Mouse (Mus musculus): ENCODE results near the gene Hist1h4b. TPM values are rescaled to one million over a fixed set of nuclear protein-coding genes. Genes with fewer than 3 reads are reported as not detected.
"Not testable (repeated sequence)": the region's sequence is repeated elsewhere in the genome, so short reads cannot be mapped to it uniquely, and the experiment has no call there.

Gene Hist1h4b
- 2.5 and 3.3 TPM in 2 replicates for polyA plus RNA-seq (2014; fragmentation: Nextera tagmentation; extraction: Ambion mirVana)

DNA sequence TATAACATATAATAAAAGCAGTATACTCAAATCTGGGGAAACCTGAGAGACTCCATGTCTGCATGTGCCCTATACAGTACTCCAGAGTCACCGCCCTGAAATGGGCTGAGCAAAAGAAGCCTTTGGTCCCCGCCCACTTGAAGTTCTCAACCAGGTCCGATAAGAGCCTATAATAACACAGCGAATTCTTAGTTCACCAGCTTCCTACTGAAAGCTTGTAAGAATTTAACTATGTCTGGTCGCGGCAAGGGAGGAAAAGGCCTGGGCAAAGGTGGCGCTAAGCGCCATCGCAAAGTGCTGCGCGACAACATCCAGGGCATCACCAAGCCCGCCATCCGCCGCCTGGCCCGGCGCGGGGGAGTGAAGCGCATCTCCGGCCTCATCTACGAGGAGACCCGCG, at the start of gene Hist1h4b:
Hist1h4b (plus strand) TSS at position 224 of the 400 bp plus-strand sequence.
- no peaks in the 10 kb centered on the region for H3K36me3 ChIP-seq (ENCODE audit: control insufficient read depth, insufficient read depth, low read length)
- no peaks in the 10 kb centered on the region for H3K27me3 ChIP-seq (ENCODE audit: control insufficient read depth, insufficient read depth, low read length)
- H3K9ac ChIP-seq (replicated peaks; ENCODE audit: low read depth, low read length): peak within 1 kb of the TSS; percentile 40; the same call in 1 of the 2 replicates
- no peaks in the 10 kb centered on the region for H3K9me3 ChIP-seq (ENCODE audit: control insufficient read depth, low read depth, low read length)
- H3K4me2 ChIP-seq (replicated peaks; ENCODE audit: low read depth, low read length): peak within 1 kb of the TSS; percentile 70
- peaks cover 13% of the 10 kb centered on the region for H3K4me1 ChIP-seq (ENCODE audit: control insufficient read depth, insufficient read depth, low read length)
- 0% methylated on average over 17 of the region's 22 CpGs for WGBS
- peak within 1 kb of the TSS; percentile 92 for H3K27ac ChIP-seq (ENCODE audit: low read length)
- H3K4me3 ChIP-seq (ENCODE audit: low read depth, low read length): peak within 1 kb of the TSS; percentile 39
- ATAC-seq (ENCODE audit: insufficient number of reproducible peaks, insufficient read depth, low FRiP score, low read depth): peak; percentile 71

DNA sequence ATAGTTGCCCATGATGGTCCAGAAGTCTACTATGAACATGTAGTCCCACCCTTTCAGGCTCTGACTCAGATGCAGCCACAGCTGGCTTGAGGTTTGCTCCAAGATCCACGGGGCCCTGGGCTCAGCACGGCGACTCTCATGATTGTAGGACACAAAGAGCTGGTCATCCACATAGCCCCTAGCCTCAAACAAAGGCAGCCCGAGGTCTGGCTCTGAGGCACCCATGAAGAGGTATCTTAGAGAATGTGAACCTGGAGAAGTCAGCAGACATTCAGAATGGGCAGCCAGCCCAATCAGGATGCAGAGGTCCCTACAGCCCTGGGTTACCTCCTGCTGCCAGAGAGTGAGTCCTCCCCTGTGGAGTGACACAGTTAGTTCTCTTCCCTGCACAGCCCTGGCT, 48.8 kb upstream of the Hist1h4b start:
- 80% methylated on average over 4 of the region's 4 CpGs for WGBS
- Histone ChIP-seq H3K4me1 (ENCODE audit: control insufficient read depth, insufficient read depth, low read length) (no peaks in the 10 kb centered on the region), H3K36me3 (ENCODE audit: control insufficient read depth, insufficient read depth, low read length) (no peaks in the 10 kb centered on the region), H3K9ac (replicated peaks; ENCODE audit: low read depth, low read length) (no peak overlapping the region), H3K27me3 (ENCODE audit: control insufficient read depth, insufficient read depth, low read length) (no peaks in the 10 kb centered on the region), H3K27ac (ENCODE audit: low read length) (no peak overlapping the region), H3K9me3 (ENCODE audit: control insufficient read depth, low read depth, low read length) (no peaks in the 10 kb centered on the region), H3K4me3 (ENCODE audit: low read depth, low read length) (no peak overlapping the region), H3K4me2 (replicated peaks; ENCODE audit: low read depth, low read length) (no peak overlapping the region)
- no peak for ATAC-seq (ENCODE audit: insufficient number of reproducible peaks, insufficient read depth, low FRiP score, low read depth)

DNA sequence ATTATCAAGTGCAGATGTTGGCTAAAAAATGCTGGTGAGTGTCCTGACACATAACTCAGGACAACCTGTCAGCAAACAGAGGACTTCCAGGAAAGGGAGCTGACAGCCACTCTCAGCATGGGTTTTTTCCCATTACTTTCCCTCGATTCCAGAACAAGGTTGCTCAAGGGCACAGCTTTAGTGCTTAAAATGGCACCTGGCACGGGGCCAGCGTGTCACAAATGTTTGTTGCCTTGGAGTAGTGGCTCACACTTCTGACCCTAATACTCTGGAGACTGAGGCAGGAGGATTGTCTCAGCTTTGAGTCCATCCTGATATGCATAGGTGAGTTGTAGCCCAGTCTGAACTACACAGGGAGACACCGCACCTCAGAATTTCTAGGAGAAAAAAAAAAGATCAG, 48.2 kb upstream of the Hist1h4b start:
- Histone ChIP-seq H3K4me2 (replicated peaks; ENCODE audit: low read depth, low read length) (no peak overlapping the region), H3K36me3 (ENCODE audit: control insufficient read depth, insufficient read depth, low read length) (no peaks in the 10 kb centered on the region), H3K4me3 (ENCODE audit: low read depth, low read length) (no peak overlapping the region), H3K4me1 (ENCODE audit: control insufficient read depth, insufficient read depth, low read length) (no peaks in the 10 kb centered on the region), H3K27ac (ENCODE audit: low read length) (no peak overlapping the region), H3K9me3 (ENCODE audit: control insufficient read depth, low read depth, low read length) (no peaks in the 10 kb centered on the region), H3K9ac (replicated peaks; ENCODE audit: low read depth, low read length) (no peak overlapping the region), H3K27me3 (ENCODE audit: control insufficient read depth, insufficient read depth, low read length) (no peaks in the 10 kb centered on the region)
- ATAC-seq (ENCODE audit: insufficient number of reproducible peaks, insufficient read depth, low FRiP score, low read depth): no peak
- 75% methylated on average over 4 of the region's 4 CpGs for WGBS

DNA sequence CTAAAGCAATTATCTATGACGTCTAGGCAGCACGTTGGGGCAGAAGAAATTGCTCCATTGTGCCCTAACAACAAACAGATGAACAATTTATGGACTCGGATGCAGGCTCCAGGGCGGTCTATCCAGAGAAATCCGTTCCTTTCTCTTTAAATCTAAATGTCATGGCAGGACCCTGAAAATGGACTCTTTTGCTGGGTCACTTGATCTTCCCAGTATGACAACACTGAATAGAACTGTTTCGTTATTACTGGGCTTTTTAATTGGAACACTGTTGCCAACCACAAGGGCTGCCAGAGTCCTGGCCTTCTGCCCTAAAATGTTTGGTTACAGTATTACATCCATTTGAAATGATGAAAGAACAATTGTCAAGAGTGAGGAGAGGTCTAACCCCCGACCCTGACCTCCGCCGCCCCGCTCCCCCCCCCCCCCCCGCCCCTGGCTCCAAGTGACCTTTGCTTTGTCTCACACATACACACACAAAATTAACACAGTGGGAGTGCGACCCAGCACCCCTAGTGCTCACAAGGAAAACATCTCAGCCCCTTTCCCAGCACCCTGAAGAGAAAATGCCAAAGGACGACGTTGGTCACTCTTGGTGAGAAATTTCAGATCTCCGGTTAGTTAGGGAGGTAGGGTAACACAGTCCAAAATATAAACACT, 47.0 kb upstream of the Hist1h4b start:
- Histone ChIP-seq H3K4me1 (ENCODE audit: control insufficient read depth, insufficient read depth, low read length) (no peaks in the 10 kb centered on the region), H3K4me2 (replicated peaks; ENCODE audit: low read depth, low read length) (peak overlapping the region; percentile 91), H3K4me3 (ENCODE audit: low read depth, low read length) (peak overlapping the region; percentile 44), H3K27ac (ENCODE audit: low read length) (no peak overlapping the region), H3K9ac (replicated peaks; ENCODE audit: low read depth, low read length) (peak overlapping the region; percentile 40), H3K9me3 (ENCODE audit: control insufficient read depth, low read depth, low read length) (no peaks in the 10 kb centered on the region), H3K27me3 (ENCODE audit: control insufficient read depth, insufficient read depth, low read length) (no peaks in the 10 kb centered on the region), H3K36me3 (ENCODE audit: control insufficient read depth, insufficient read depth, low read length) (no peaks in the 10 kb centered on the region)
- no peak for ATAC-seq (ENCODE audit: insufficient number of reproducible peaks, insufficient read depth, low FRiP score, low read depth)
- WGBS: 23% methylated on average over 15 of the region's 15 CpGs

DNA sequence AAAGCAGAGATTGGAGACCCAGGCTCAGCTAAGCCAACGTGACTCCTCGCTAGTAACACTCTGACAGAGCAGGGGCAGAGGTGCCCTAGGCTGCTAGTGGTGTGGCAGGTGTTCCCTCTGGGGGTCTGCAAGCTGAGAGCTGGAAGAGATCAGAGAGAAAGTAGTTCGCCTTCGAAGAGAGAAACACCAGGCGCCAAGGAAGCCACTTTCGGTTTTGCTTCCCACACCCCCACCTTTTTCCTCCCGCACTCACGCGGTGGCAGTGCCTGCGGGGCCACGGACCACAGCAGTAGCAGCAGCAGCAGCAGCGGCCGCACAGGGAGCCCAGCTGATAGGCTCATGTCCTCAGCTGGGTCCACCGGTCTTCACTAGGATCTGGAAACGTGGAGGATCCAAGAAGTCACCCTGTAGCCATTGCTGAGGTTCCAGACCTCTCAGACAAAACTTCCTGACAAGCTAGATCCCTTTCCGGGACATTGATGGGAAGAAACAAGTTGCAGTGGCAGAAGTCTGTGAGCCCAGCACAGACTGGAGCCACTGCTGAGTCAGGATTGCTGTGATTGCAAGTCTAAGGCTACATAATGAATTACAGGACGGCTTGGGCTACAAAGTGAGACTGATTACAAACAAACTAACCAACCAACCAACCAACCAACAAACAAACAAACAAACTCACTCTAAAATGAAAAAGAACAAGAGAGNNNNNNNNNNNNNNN, 46.3 kb upstream of the Hist1h4b start, which contains the start of gene Hfe:
Hfe (minus strand) TSS at position 481 of the 716 bp plus-strand sequence.
- Histone ChIP-seq H3K4me3 (ENCODE audit: low read depth, low read length) (peak within 1 kb of the TSS; percentile 44), H3K27ac (ENCODE audit: low read length) (no peak within 1 kb of the TSS), H3K36me3 (ENCODE audit: control insufficient read depth, insufficient read depth, low read length) (no peaks in the 10 kb centered on the region), H3K4me2 (replicated peaks; ENCODE audit: low read depth, low read length) (peak within 1 kb of the TSS; percentile 91), H3K27me3 (ENCODE audit: control insufficient read depth, insufficient read depth, low read length) (no peaks in the 10 kb centered on the region), H3K9ac (replicated peaks; ENCODE audit: low read depth, low read length) (peak within 1 kb of the TSS; percentile 40), H3K9me3 (ENCODE audit: control insufficient read depth, low read depth, low read length) (no peaks in the 10 kb centered on the region), H3K4me1 (ENCODE audit: control insufficient read depth, insufficient read depth, low read length) (no peaks in the 10 kb centered on the region)
- ATAC-seq (ENCODE audit: insufficient number of reproducible peaks, insufficient read depth, low FRiP score, low read depth): peak; percentile 69
- WGBS: 4% methylated on average over 17 of the region's 17 CpGs

DNA sequence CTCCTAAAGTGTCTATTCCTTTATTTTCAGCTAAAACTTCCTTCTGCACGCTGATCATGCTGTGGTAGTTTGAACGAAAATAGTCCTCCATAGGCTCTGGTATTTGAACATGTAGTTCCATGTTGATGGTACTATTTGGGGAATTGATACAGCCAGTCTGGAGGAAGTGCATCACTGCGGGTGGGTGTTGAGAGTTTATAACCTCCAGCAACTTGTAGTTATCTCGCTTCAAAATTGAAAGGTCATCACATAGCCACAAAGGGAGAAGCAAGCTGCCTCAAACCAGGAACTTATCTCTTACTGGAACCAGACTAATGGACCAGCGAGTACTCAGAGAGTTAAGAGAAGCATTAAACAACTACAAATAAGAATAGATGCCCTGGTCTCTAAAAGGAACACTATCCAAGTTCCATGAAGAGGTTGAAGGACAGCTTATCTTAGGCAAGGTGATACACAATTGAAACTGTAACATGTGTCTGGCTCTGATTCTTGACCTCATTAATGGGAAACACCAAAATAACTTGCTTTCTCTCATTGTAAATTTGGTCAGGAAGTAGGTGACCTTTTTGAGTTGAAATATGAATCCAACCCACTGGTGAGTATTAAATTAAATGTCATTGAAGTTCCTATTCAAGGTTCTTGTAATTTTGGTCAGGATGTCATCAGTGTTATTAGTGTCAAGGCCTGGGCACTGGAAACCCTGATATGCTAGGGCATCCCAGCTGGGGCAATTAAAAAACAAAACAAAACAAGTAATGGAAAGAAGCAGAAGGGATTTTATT, 40.4 kb upstream of the Hist1h4b start:
- Histone ChIP-seq H3K4me3 (ENCODE audit: low read depth, low read length) (no peak overlapping the region), H3K27me3 (ENCODE audit: control insufficient read depth, insufficient read depth, low read length) (no peaks in the 10 kb centered on the region), H3K4me2 (replicated peaks; ENCODE audit: low read depth, low read length) (no peak overlapping the region), H3K4me1 (ENCODE audit: control insufficient read depth, insufficient read depth, low read length) (no peaks in the 10 kb centered on the region), H3K27ac (ENCODE audit: low read length) (no peak overlapping the region), H3K9ac (replicated peaks; ENCODE audit: low read depth, low read length) (no peak overlapping the region), H3K36me3 (ENCODE audit: control insufficient read depth, insufficient read depth, low read length) (no peaks in the 10 kb centered on the region), H3K9me3 (ENCODE audit: control insufficient read depth, low read depth, low read length) (no peaks in the 10 kb centered on the region)
- WGBS: 86% methylated on average over 5 of the region's 5 CpGs
- ATAC-seq (ENCODE audit: insufficient number of reproducible peaks, insufficient read depth, low FRiP score, low read depth): no peak

DNA sequence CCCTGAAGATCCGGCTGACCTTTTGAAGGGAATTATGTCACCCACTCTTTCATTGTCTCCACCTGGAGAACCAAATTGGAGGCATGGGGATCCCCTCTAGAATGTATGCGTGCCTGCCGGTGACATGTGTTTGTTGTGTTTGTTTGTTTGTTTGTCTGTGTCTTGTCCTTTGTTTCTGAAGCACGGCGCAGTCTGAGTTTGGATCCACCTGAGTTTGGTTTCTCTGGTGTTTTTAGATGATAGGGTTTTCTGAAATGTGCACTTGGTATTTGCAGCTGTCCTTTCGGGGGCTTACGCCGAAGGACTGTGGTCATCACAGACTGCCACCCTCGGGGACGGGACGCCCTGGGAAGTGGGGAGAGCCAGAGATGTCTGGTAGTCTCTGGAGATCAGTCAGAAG, 39.6 kb upstream of the Hist1h4b start:
- Histone ChIP-seq H3K9me3 (ENCODE audit: control insufficient read depth, low read depth, low read length) (no peaks in the 10 kb centered on the region), H3K4me1 (ENCODE audit: control insufficient read depth, insufficient read depth, low read length) (no peaks in the 10 kb centered on the region), H3K9ac (replicated peaks; ENCODE audit: low read depth, low read length) (no peak overlapping the region), H3K4me3 (ENCODE audit: low read depth, low read length) (no peak overlapping the region), H3K27ac (ENCODE audit: low read length) (no peak overlapping the region), H3K27me3 (ENCODE audit: control insufficient read depth, insufficient read depth, low read length) (no peaks in the 10 kb centered on the region), H3K36me3 (ENCODE audit: control insufficient read depth, insufficient read depth, low read length) (no peaks in the 10 kb centered on the region), H3K4me2 (replicated peaks; ENCODE audit: low read depth, low read length) (no peak overlapping the region)
- no peak for ATAC-seq (ENCODE audit: insufficient number of reproducible peaks, insufficient read depth, low FRiP score, low read depth)
- WGBS: 51% methylated on average over 11 of the region's 11 CpGs

DNA sequence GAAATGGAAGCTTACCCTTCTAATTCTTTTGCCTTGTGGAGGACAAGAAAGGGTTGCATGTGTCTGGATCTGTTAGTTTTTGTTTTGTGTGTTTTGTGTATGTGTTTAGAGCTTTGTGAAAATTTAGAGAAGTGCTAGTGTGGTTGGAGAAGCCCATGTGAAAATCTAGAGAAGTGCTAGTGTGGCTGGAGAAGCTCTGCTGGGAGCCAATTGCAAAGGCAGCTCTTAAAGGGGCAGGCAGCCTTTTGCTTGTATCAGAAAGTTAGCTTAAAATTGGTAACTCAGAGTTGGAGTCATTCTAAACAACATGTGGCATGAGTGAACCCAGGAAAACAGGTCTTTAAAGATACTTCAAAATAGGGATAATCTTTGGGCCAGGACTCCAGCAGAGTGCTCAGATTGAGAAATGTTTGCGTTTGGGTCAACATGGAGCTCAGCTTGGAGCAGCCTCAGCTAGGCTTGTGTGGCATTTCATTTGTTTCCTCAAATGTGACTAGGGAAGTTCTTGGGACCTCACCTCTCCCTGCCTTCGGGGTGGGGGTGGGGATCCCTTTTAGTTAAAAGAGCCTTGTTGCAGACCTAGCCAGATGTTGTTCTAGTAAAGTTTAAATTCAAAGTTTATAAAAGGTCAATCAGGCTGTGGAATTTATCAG, 39.1 kb upstream of the Hist1h4b start:
- not testable (repeated sequence) for H3K9me3 ChIP-seq (ENCODE audit: control insufficient read depth, low read depth, low read length); H3K4me2 ChIP-seq (replicated peaks; ENCODE audit: low read depth, low read length); H3K27me3 ChIP-seq (ENCODE audit: control insufficient read depth, insufficient read depth, low read length); ATAC-seq (ENCODE audit: insufficient number of reproducible peaks, insufficient read depth, low FRiP score, low read depth); H3K4me3 ChIP-seq (ENCODE audit: low read depth, low read length); H3K9ac ChIP-seq (replicated peaks; ENCODE audit: low read depth, low read length); H3K27ac ChIP-seq (ENCODE audit: low read length); H3K36me3 ChIP-seq (ENCODE audit: control insufficient read depth, insufficient read depth, low read length); H3K4me1 ChIP-seq (ENCODE audit: control insufficient read depth, insufficient read depth, low read length)
- WGBS: 15% methylated on average over 2 of the region's 2 CpGs
